Mouse (Mus musculus) liver, adult 2 months (tissue): ENCODE measurements around the gene Plch1.

ENCODE experiments used
- CTCF ChIP-seq: fragments of 200-500 bp; IDR thresholded peaks from 2 replicates; pipeline ENCODE4 v1.5.1; 2011; ENCODE audit warnings: low read depth, low read length, control low read depth
- POLR2A ChIP-seq: fragments of 200-500 bp; IDR thresholded peaks from 2 replicates; pipeline ENCODE4 v1.6.1; 2011; ENCODE audit warnings: low read length, control low read depth; ENCODE audit not compliant: insufficient read depth; ENCODE audit errors: extremely low read depth

DNA sequence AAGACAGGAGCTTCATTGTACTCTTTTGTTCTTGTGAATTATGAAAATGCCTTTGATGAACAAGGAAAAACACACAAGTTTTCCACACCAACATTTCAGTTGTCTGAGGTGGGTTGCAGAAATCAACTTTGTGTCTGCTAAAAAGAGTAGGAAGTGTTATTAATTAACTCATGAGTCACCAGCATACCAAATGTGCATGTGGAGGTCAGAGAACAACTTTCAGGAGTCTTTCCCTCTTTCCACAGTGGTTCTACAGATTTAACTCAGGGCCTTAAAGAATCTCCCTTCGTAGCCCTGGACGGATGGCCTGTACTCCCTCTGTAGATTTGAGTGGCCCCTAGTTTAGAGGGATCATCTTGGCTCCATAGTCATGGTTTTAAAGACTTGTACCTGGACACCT lies 4.9 kb upstream of the Plch1 start:
- TF ChIP-seq CTCF (no peak), POLR2A (no peak)
